Mouse (Mus musculus): Measurements from ENCODE around the gene Rbm14.
"Not testable (repeated sequence)": the region's sequence is repeated elsewhere in the genome, so short reads cannot be mapped to it uniquely, and the experiment has no call there.

Gene Rbm14

DNA sequence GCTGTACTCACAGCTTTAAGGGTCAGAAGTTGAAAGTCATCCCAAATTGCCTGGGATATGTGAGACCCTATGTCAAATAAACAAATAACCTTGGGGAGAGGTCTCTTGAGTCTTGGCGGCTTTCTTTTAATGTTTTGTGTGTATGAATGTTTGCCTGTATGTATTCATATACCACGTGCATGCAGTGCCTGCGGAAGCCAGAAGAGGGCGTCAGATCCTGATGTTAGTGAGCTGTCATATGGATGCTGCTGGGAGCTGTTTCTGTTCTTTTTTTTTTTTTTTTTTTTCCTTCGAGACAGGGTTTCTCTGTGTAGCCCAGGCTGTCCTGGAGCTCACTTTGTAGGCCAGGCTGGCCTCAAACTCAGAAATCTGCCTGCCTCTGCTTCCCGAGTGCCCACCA is 1.6 kb upstream of the Rbm14 start:
- peak in 1 of 2 experiments; percentile 25 for DNase-seq (ENCODE audit: low spot score in 2 of 2)

DNA sequence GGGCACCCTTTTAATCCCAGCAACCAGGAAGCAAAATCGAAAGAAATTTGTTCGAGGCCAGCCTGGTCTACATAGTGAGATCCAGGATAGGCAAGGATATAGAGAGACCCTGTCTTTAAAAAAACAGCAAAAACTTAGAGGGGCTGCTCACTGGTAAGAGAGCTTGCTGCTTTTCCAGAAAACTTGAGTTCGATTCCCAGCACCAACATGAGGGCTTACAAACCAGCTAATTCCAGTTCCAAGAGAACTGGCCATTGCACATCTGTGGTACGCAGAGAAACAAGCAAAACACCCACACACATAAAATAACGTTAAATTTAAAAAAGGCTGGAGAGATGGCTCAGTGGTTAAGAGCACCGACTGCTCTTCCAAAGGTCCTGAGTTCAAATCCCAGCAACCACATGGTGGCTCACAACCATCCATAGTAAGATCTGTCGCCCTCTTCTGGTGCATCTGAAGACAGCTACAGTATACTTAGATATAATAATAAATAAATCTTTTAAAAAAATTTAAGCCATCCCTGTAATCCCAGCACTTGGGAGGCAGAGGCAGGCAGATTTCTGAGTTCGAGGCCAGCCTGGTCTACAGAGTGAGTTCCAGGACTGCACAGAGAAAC is 1.0 kb upstream of the Rbm14 start:
- DNase-seq (ENCODE audit: low spot score in 2 of 2) = not testable (repeated sequence)

DNA sequence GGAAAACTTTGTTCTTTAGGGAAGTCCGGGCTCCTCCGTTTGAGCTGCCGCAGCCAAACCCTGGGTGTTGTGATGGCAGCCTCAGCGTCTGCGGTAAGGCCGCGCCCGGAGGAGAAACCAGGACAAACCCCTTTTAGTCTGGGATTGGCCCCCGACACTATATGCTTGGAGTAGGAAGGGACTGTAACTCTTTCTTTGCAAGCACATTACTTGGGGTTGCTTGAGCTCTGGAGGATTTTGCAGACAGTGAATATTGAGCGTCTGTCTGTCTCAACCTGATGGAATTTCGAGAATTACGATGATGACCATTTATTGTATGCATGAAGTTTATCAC is 442 bp upstream of the Rbm14 start:
- no peak for DNase-seq (ENCODE audit: low spot score in 2 of 2)

DNA sequence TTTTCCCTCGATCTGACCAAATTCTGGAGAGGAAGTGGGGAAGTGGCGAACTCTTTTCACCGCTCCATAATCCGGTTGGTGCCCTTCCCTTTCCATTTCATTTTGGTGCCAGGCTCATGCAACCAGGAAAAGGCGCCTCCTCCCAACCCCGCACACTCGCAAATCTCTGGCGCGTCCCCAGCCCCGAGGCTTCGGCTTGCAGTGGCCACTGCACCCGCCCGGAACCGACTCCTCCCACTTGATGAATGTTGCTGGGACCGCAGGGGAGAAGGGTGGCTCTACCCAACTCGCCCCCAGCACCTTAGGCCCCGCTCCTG is 730 bp downstream of the Rbm14 start:
- DNase-seq (ENCODE audit: low spot score in 2 of 2) = no peak

DNA sequence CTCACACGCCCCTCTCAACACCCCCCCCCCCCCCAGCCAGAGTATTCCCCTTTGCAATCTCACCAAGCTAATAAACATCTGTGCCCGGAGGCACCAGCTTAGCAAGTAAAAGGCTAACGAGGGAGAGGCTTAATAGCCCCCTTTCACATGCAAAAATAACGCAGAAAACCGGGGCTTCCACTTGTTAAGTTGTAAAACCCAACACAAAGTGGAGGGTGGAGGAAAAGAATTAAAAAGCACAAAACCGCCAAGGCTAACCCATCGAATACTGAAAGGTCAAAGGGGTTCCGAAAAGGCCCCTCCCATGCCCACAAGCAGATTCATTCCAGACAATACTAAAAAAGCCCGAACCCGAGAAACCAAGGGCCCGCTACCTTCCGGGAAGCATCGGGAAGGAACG is 1.1 kb downstream of the Rbm14 start:
- no peak for DNase-seq (ENCODE audit: low spot score in 2 of 2)

DNA sequence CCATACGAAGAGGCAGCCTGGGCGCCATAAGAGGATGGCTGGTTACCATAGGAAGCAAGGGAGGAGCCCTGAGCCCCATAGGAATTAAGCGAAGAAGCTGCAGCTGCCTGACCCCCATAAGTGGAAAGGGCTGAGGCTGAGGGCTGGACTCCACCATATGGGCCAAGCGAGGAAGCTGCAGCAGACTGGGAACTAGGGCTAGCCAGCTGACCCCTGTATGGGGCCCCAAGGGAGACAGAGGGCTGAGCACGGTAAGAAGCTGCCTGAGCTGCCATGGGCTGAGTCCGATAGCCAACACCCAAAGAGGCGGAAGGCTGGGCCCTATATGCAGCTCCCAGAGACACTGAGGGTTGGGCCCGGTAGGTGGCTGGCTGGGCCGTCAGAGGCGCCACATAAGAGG is 8.2 kb downstream of the Rbm14 start:
- DNase-seq (ENCODE audit: low spot score in 2 of 2) = no peak

DNA sequence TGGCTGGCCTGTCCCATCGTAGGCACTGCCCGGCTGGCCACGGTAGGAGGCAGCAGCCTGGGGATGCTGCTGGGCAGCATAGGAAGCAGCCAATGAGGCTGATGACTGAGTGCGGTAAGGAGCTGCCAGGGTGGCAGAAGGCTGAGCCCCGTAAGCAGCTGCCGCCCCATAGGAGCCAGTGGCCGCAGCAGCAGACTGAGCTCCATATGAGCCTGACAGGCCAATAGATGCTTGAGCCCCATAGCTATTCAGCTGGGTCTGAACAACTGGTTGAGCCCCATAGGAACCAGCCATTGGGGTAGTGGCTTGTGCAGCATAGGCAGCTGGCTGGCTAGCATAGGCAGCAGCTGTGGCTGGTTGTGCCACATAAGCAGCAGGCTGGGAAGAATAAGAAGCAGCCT is 8.7 kb downstream of the Rbm14 start:
- DNase-seq (ENCODE audit: low spot score in 2 of 2) = no peak

DNA sequence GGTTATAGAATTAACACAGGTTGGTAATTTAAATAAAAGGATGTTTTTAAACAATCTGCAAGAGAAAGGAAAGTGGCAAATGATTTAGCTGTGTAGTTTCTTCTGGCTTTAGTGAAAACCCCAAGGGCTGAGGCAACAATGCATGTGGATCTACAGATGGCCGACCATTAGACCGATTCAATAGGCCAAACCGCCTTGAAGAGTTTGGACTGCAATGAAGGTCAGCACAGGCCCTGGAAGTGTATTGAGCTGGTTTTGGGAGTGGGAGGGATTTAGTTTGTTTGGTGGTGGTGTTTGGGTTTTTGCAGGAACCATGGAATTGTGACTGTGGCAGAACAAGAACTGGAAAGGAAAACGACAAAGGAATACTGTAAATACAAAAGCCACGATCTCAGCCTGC is 12.4 kb downstream of the Rbm14 start:
- DNase-seq (ENCODE audit: low spot score in 2 of 2) = no peak

DNA sequence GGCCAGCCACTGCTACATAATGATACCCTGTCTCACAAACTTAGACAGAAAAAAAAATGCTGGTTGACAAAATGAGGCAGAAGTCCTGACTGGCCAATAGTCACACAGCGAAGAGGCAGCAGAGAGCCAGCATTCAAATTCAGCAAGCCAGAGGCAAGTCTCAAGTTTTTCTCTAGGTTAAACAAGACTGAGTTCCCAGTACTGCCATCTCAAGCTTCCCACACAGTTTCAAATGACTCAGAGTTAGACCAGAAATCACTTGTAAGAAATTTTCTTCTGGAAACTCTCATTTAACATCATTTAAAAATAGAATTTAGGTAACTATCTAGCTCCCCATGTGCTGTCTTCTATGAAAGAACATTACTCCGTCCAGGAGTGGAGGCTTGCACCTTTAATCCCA is 13.6 kb downstream of the Rbm14 start:
- DNase-seq (ENCODE audit: low spot score in 2 of 2) = no peak

DNA sequence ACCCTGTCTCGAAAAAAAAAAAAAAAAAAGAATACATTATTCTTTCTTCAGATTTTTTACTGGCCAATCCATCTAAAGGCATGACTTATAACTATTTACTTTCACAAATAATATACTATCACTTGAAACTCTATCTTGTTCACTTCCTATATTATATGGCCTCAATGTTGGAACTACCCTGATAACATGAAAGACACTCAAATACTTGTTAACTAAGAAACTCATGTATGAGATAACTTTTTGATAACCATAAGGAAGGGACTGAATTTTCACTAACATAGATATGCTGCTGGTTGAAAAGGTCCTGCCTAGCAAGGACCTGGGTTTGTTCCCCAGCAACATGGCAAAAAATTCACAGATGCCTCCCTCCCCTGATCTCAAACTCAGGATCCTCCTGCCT is 15.5 kb downstream of the Rbm14 start:
- DNase-seq (ENCODE audit: low spot score in 2 of 2) = no peak

DNA sequence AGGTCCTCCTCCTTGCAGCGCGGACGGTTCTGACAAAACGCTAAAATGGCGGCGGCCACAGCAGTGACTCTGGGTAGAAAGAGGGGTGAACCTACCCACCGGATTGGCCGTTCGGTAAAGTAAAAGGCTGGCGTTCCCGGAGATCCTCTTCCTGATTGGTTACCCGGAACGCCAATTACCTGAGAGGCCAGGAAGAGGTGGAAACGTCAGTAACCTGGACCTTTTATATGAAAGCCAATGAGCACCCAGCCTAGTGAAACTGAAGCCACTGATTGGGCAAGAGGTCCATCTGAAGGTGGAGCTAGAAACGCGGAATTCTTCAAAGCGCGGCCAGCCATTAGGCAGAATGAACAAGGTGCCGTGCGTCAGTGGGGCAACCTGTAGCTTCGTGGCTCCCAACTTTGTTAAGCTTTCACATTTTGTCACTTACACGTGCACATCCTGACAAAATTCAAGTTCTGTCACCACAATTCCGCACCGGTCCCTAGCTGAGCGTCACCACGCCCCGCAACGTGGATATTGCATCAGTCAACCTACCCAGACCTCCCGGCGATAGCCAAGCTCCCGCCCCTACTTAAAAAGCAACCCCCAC is 17.5 kb downstream of the Rbm14 start, which contains the start of gene Rbm4:
Rbm4 (minus strand) TSS at position 71 of the 592 bp plus-strand sequence.
- DNase-seq (ENCODE audit: low spot score in 2 of 2) = peak; percentile 98 to 99

DNA sequence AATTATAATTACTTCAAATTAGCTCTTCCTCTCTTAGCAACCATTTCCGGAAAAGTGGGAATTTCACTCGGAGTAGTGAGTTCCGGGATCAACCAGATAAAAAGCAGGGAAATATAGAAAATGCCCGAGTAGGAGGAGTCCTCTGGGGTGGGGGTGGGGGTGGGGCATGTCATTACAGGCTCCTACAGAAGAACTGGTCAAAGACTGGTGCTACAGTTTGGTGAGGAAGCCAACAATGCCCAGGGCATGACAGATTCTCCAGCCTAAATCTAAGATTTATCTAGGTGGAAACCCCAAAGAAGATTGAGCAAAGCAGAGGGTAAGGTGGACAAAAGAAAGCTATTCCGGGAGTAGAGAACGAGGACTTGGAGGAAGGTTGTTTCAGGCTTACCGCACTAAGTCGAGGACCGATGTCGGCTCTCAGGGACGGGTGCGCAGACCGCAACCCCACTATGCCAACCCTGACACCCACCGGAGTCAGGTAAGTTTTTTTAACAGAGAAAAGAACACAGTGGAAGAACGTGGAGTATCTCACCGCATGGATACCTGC is 18.1 kb downstream of the Rbm14 start:
- no peak for DNase-seq (ENCODE audit: low spot score in 2 of 2)

DNA sequence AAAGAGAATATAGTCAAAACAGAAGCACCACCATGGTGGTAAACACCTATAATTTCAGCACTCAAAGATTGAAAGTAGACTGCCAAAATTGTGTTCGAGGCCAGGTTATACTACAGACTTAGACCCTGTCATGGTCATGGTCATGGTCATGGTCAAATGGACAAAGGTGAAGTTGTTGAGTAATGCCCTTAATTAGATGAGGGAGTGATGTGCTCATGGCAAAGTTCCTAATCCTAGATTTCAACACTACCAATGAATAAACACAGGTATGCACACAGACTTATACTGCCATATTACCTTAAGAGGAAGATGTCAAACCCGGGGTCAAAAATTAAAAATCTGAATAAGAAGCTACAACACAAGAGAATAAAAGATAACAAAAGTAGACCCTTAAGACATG is 25.1 kb downstream of the Rbm14 start:
- DNase-seq (ENCODE audit: low spot score in 2 of 2) = no peak

DNA sequence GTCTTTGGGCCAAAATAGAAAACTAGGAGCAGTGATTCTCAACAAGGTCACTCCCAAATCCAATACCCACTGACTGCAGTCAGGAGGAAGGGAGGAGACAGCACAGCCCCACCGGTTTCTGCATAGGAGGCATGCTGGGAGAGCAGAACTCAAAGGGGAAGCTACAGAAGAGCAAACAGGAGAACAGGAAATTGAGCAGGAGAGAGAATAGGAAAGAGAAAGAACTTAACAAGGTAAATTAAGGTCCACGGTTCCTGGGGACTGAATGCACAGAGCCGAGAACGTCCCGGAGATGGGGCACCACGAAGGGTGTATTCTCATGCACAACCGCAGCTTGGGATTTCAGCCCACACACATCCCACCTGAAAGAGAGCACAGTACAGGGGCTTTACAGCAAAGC is 26.2 kb downstream of the Rbm14 start:
- no peak for DNase-seq (ENCODE audit: low spot score in 2 of 2)

DNA sequence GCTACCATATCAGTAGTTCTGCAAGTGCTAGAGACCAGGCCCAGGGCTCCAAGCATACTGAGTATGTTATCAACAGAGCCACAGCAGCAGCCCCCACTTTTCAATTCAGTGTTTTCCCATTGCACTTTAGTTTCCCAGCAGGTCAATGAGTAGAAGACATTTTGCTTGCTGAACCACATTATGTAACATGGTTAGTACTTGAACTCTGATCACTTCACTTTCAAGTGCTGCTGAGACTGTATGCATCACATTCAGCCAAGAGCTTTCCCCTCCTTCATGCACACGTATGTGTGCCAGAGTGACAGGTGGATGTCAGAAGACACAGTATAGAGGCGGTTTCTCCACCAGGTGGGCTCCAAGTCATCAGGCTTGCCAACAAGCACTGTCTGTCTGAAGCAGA is 28.5 kb downstream of the Rbm14 start:
- DNase-seq (ENCODE audit: low spot score in 2 of 2) = no peak

DNA sequence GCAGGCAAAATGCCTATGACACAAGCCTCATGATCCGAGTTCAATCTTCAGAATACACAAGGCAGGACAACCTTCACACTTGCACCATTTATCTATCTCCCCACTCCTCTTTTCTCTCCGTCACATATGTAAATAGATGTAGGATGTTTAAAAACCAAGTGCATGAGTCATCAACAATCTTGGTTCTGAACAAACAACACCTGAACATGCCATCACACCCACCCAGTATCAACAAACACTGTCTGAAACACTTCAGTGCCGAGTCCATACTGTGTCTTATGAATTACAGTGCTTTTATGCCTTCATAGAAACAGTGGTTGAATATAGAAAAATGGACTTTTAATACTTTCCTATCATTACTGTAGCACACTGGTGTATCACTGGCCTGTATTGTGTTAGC is 38.6 kb downstream of the Rbm14 start:
- no peak for DNase-seq (ENCODE audit: low spot score in 2 of 2)

DNA sequence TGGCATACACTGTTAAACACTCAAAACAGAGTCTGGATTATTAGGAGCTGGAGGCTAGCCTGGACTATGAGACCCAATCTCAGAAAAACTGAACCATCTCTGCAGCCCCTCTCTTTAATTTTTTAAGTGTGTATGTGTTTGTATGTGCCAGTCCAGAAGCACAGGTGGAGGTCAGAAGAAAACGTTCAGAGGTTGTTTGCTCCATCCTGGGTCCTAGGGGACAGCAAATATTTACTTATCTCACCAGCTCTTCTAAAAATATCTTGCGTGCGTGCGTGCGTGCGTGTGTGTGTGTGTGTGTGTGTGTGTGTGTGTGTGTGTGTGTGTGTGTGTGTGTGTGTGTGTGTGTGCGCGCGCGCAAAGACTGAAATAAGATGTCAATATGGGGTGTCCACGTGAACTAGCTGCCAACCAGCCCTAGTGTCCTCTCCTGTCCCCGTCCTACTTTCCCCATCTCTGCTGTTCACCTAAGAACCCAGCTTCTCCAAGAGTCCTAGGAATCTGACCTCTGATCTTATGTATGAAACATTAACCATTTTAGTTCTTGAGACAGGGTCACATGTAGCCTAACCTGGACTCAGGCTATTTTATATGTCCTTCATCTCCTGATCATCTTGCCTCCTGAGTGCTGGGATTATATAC is 43.8 kb downstream of the Rbm14 start:
- no peak for DNase-seq (ENCODE audit: low spot score in 2 of 2)

DNA sequence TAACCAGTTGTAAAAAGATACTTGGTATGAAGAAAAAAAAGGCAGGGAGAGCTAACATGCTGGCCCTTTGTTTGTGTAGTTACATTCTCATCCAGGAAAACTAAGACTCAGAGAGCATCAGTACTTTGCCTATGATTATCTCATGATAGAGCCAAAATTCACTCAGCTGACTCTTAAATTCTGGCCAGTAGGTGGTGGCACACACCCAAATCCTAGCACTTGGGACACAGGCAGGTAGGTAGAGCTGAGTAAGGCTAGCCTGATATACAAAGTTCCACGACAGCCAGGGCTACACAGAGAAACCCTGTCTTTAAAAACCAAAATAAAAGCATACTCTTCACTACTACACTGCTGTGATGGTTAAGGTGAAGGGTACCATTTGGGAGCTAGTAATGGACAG is 48.6 kb downstream of the Rbm14 start:
- DNase-seq (ENCODE audit: low spot score in 2 of 2) = no peak

DNA sequence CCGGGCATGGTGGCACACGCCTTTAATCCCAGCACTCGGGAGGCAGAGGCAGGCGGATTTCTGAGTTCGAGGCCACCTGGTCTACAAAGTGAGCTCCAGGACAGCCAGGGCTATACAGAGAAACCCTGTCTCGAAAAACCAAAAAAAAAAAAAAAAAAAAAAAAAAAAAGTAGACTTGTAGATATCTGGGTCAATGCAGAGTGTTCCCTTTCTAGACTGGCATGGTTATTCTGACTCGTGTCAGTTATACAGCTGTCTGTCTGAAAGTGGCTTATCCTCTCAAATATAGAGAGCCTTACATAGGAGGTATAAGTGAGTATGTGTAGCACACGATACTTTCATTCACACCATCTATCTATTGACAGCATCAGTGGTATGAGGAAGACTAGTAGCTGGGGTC is 50.9 kb downstream of the Rbm14 start:
- not testable (repeated sequence) for DNase-seq (ENCODE audit: low spot score in 2 of 2)

DNA sequence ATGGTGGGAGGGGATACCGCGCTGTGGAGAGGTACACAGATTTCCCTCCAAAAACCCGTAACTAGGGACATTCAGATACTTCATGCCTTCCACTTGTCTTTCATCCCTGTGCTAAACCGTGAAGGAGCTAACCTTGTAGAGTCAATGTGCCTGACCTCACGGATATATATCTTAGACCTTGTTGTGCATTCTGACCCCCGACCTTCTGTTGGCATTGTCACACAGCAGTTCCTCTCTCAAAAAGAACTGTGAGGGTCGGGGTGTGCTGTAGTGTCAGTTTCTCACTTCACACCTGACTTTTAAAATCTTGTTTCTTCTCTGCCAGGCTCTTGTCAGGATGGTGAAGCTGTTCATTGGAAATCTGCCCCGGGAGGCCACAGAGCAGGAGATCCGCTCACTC is 54.5 kb downstream of the Rbm14 start:
- no peak for DNase-seq (ENCODE audit: low spot score in 2 of 2)

DNA sequence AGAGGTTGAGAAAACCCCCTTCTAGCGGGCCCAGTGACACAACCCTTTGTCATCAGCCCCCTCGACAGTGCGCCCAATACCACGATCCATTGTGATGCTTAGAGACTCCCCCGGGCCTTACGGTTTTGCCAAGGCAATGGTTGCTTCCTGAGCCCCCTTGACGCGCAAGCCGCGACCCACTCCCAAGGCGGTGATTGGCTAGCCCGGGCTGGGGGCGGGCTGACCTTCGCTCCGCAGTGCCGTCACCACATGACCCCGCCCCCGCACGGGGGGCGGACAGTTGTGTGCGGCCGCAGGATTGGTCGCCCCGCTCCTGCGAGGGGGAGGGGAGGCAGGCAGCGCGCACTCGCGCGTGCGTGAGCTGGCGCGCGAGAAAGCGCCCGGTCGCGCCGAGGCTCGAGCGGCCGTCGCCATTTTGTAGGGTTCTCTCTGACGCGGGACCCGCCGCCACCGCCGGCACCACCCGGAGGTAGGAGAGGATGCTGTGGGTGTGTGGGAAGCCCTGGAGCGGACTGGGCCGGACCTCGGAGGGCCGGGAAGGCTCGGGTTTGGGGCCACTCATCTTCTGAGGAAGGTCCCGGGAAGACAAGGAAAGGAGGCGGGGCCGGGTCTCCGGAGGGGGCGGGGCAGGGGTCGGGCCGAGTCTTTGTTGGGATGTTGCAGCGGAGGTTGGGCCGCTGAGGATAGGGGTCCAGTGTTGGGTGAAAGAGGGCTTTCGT is 55.1 kb downstream of the Rbm14 start, which contains the start of gene Rbm4b:
Rbm4b (plus strand) TSS at position 305 of the 719 bp plus-strand sequence.
- peak; percentile 96 to 97 for DNase-seq (ENCODE audit: low spot score in 2 of 2)

DNA sequence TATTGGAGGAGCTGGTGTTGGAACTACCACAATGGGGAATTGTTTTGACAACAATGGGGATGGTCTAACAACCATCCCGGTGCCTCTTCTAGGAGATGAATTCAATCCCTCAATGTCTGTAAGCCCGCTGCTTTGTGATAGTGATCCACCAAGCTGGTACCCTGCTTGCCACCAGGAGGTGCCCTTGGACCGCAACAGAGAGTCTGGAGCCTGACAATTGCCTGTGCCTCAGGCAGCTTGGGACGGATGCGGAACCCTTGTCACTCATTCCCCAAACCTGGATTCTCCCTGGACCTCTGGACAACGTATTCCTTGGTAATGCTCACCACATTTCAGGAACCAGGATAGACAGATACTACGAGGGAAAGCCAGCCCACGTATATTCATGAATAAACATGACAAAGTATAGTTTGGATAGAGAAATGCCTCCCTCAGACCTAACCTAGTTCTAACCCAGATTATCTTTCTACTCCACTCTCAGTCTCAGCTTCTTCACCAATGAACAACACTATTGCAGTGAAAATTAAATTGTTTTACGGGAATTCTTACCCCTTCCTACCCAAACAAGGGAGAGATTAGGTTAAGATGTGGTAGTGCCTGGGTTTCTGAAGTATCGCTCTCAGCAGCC is 55.8 kb downstream of the Rbm14 start:
- peak; percentile 83 to 88 for DNase-seq (ENCODE audit: low spot score in 2 of 2)

All from spleen, postnatal 36 days (tissue).